Mouse (Mus musculus): Measurements from ENCODE around the gene Zfp37. TPM values are rescaled to one million over a fixed set of nuclear protein-coding genes. Genes with fewer than 3 reads are reported as not detected.

Gene Zfp37
- 1.2 and 2.0 TPM in 2 replicates for polyA plus RNA-seq (2015; fragmentation: Nextera tagmentation; extraction: Ambion mirVana)

GRCm38 (mm10) chr4:62230769-62231168, at the start of gene Zfp37:
Gene Zfp37 (minus strand): TSS chr4:62231047.

DNA sequence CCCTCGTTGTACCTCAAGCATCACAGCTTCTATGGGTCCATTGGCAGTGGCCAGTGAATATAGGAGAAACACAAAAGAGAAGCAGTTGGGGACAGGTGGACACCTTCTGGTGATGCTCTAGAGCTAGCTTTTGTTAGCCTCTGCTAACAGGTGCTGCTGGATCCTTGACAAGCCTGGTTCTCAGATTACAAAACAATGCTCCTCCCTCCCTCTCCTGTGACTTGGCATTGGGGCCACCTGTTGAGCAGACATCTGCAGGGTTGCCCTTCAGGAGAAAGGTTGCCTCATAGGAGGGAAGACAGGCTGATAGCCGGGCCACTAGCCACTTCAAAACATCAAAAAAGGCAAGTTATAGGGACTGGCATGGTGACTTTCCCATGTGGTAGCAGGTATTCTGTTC, 31.4 kb upstream of the Zfp37 start, which contains the start of gene Slc31a2:
TSS of gene Slc31a2 (plus strand) at position 287 of the 400 bp plus-strand sequence.

GRCm38 (mm10) chr4:62150811-62151210, 80.0 kb downstream of the Zfp37 start, which contains the start of gene Mup21:
Gene Mup21 (minus strand): TSS chr4:62150863.

Other genes with a start within 250 kb of the Zfp37 start
- not detected in 2 replicates for gene Mup20, start 176.9 kb downstream of the Zfp37 start, polyA plus RNA-seq (2015; fragmentation: Nextera tagmentation; extraction: Ambion mirVana)
- gene Mup3, start 143.7 kb downstream of the Zfp37 start, polyA plus RNA-seq (2015; fragmentation: Nextera tagmentation; extraction: Ambion mirVana): not detected in 2 replicates
- gene Mup21, start 80.2 kb downstream of the Zfp37 start, polyA plus RNA-seq (2015; fragmentation: Nextera tagmentation; extraction: Ambion mirVana): not detected in 2 replicates
- 15.7 and 21.4 TPM in 2 replicates for gene Slc31a2, start 31.5 kb upstream of the Zfp37 start, polyA plus RNA-seq (2015; fragmentation: Nextera tagmentation; extraction: Ambion mirVana)
- gene Fkbp15, start 129.5 kb upstream of the Zfp37 start, polyA plus RNA-seq (2015; fragmentation: Nextera tagmentation; extraction: Ambion mirVana): 18.5 and 21.3 TPM in 2 replicates
- 21.1 and 22.6 TPM in 2 replicates for gene Slc31a1, start 129.7 kb upstream of the Zfp37 start, polyA plus RNA-seq (2015; fragmentation: Nextera tagmentation; extraction: Ambion mirVana)
- 89.9 and 92.8 TPM in 2 replicates for gene Cdc26, start 177.6 kb upstream of the Zfp37 start, polyA plus RNA-seq (2015; fragmentation: Nextera tagmentation; extraction: Ambion mirVana)
- 12.7 and 13.3 TPM in 2 replicates for gene Prpf4, start 177.8 kb upstream of the Zfp37 start, polyA plus RNA-seq (2015; fragmentation: Nextera tagmentation; extraction: Ambion mirVana)
- not detected in 2 replicates for gene Rnf183, start 204.2 kb upstream of the Zfp37 start, polyA plus RNA-seq (2015; fragmentation: Nextera tagmentation; extraction: Ambion mirVana)
- 2.2 and 2.6 TPM in 2 replicates for gene Wdr31, start 239.8 kb upstream of the Zfp37 start, polyA plus RNA-seq (2015; fragmentation: Nextera tagmentation; extraction: Ambion mirVana)
- 0.19 and 0.86 TPM in 2 replicates for gene Bspry, start 249.0 kb upstream of the Zfp37 start, polyA plus RNA-seq (2015; fragmentation: Nextera tagmentation; extraction: Ambion mirVana)

Measured in spleen, postnatal 0 days (tissue).